Mouse (Mus musculus) thymus, adult 2 months (tissue): ENCODE data around the gene Igsf3.

Experiments used
- CTCF ChIP-seq: fragments of 200-500 bp; IDR thresholded peaks from 2 replicates; pipeline ENCODE4 v1.5.1; 2012; ENCODE audit warnings: mild to moderate bottlenecking, control low read depth, low read length, moderate library complexity, borderline replicate concordance; ENCODE audit not compliant: control insufficient read depth, poor library complexity, insufficient read depth; ENCODE audit errors: extremely low read depth
- POLR2A ChIP-seq: fragments of 200-500 bp; IDR thresholded peaks from 2 replicates; pipeline ENCODE4 v1.6.1; 2012; ENCODE audit warnings: mild to moderate bottlenecking, low read length, control low read depth, moderate library complexity; ENCODE audit not compliant: control insufficient read depth, poor library complexity, insufficient read depth; ENCODE audit errors: extremely low read depth

- TF ChIP-seq CTCF (no peak), POLR2A (no peak)
Observed at GRCm38 (mm10) chr3:101481951-101482350, 105.1 kb downstream of the Igsf3 start.
